Mouse (Mus musculus) bone marrow, adult 2 months (tissue): ENCODE data around the gene Gm49359.
A peak's percentile ranks its signal among the peaks of the same experiment; 100 is the strongest.
"Not testable (repeated sequence)": the region's sequence is repeated elsewhere in the genome, so short reads cannot be mapped to it uniquely, and the experiment has no call there.

Experiments used
- CTCF ChIP-seq: fragments of 200-500 bp; IDR thresholded peaks from 2 replicates; pipeline ENCODE4 v1.5.1; 2011; ENCODE audit warnings: low read length, control low read depth; ENCODE audit not compliant: control insufficient read depth, insufficient read depth
- POLR2A ChIP-seq: fragments of 200-500 bp; IDR thresholded peaks from 2 replicates; pipeline ENCODE4 v1.6.1; 2011; ENCODE audit warnings: low read depth, mild to moderate bottlenecking, control low read depth, low read length, borderline replicate concordance; ENCODE audit not compliant: control insufficient read depth

DNA sequence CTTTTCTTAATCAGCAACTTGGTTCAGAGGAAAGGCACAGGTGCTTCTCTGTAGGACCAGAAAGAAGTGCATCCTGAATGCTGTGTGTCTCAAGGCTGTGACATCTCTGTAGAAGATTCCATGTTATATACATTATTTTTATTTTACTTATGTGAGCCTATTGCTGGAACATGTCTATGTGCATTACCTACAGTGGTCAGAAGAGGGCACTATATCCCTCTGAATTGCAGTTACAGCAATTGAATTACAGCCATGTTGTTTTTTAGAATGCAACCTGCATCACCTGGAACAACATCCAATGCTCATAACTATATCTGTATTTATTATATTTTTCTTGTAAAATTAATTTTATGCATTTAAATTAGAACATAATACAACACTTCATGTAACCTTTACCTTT lies 3.3 kb upstream of the Gm49359 start:
- TF ChIP-seq POLR2A = not testable (repeated sequence)
- TF ChIP-seq CTCF = peak; percentile 35; the same call in 1 of the 2 replicates
